Mouse (Mus musculus) heart, embryonic 14.5 days (tissue): ENCODE data around the gene Casq2. TPM values are rescaled to one million over a fixed set of nuclear protein-coding genes. Genes with fewer than 3 reads are reported as not detected.

Experiments
- ATAC-seq: fragments of 200-750 bp; cut with Nextera tagmentation; 2 replicates; pipeline ENCODE4 v1.8.0; 2017; ENCODE audit warnings: low read depth, moderate TSS enrichment; ENCODE audit not compliant: insufficient number of reproducible peaks, insufficient read depth, low FRiP score
- H3K27ac ChIP-seq, 2 experiments: fragments of 200-500 bp in 1 of 2; fragments of 300-500 bp in 1 of 2; sonication (generic) in 1 of 2; replicated peaks in 1 of 2; 2 replicates each; pipeline ENCODE4 v1.5.1; 2012 to 2014; ENCODE audit warnings: low read depth in 2 of 2, low read length in 2 of 2, control low read depth in 1 of 2, mild to moderate bottlenecking in 1 of 2, mixed read lengths in 1 of 2; ENCODE audit not compliant: control insufficient read depth in 1 of 2, insufficient read depth in 1 of 2
- H3K27me3 ChIP-seq: fragments of 300-500 bp; sonication (generic); 2 replicates; pipeline ENCODE4 v1.6.1; 2014; ENCODE audit warnings: mild to moderate bottlenecking, low read length, control low read depth; ENCODE audit not compliant: control insufficient read depth, insufficient read depth
- H3K36me3 ChIP-seq: fragments of 300-500 bp; sonication (generic); 2 replicates; pipeline ENCODE4 v1.6.1; 2014; ENCODE audit warnings: mild to moderate bottlenecking, control low read depth, low read length, mixed read lengths; ENCODE audit not compliant: control insufficient read depth, insufficient read depth
- H3K4me1 ChIP-seq, 2 experiments: fragments of 200-500 bp in 1 of 2; fragments of 300-500 bp in 1 of 2; sonication (generic) in 1 of 2; 2 replicates each; pipeline ENCODE4 v1.6.1; 2012 to 2014; ENCODE audit warnings: low read length in 2 of 2, control low read depth in 1 of 2, mixed read lengths in 1 of 2; ENCODE audit not compliant: control insufficient read depth in 2 of 2, insufficient read depth in 2 of 2
- H3K4me2 ChIP-seq: fragments of 300-500 bp; sonication (generic); 2 replicates; pipeline ENCODE4 v1.6.1; 2014; ENCODE audit warnings: mild to moderate bottlenecking, low read length
- H3K4me3 ChIP-seq, 2 experiments: fragments of 200-500 bp in 1 of 2; fragments of 300-500 bp in 1 of 2; sonication (generic) in 1 of 2; 2 replicates each; pipeline ENCODE4 v1.5.1; 2012 to 2014; ENCODE audit warnings: low read length in 2 of 2, mild to moderate bottlenecking in 2 of 2, control low read depth in 1 of 2, low read depth in 1 of 2, moderate library complexity in 1 of 2; ENCODE audit not compliant: control insufficient read depth in 1 of 2, insufficient read depth in 1 of 2
- H3K9ac ChIP-seq: fragments of 300-500 bp; sonication (generic); 2 replicates; pipeline ENCODE4 v1.6.1; 2014; ENCODE audit warnings: mild to moderate bottlenecking, low read length
- H3K9me3 ChIP-seq: fragments of 300-500 bp; sonication (generic); 2 replicates; pipeline ENCODE4 v1.6.1; 2016; ENCODE audit warnings: low read length, control low read depth; ENCODE audit not compliant: control insufficient read depth
- WGBS: fragments of 180-500 bp; shearing (Covaris S2); extraction: QIAGEN DNeasy Blood & Tissue Kit; methylation state at CpG from one replicate; pipeline ENCODE4 v1.1.7; 2014; 5-methylcytosine and 5-hydroxymethylcytosine counted together
- polyA plus RNA-seq: library from polyadenylated mRNA; unstranded; fragments of >200 nt; fragmentation: Nextera tagmentation; extraction: Ambion mirVana; gene quantifications from 2 replicates; pipeline ENCODE4 v1.2.1, GENCODE M21; 2014

The Casq2 gene
- polyA plus RNA-seq, 1 experiment from 2014 or later, result 433 TPM

DNA sequence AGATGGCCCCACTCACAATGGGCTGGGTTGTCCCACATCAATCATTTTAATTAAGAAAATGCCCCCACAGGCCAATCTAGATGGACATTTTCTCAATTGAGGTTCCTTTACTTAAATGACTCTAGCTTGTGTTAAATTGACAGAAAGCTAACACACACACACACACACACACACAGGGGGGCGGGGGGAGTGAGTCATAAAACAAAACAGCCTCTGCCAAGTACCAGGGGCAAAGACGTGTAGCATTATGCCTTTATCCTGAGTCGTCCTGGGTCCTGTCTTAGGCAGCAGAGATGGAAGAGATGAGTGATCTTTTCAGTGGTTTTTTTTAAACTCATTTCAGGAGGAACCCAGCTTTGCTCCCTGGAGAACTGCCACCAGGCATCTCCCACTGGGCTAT lies 34.2 kb upstream of the Casq2 start:
- Histone ChIP-seq H3K4me1 (no peaks in the 10 kb centered on the region; a peak in 1 of 4 replicates), H3K4me3 (no peak overlapping the region), H3K9ac (no peak overlapping the region), H3K4me2 (no peak overlapping the region), H3K27me3 (no peaks in the 10 kb centered on the region), H3K27ac (no peak overlapping the region), H3K36me3 (no peaks in the 10 kb centered on the region), H3K9me3 (no peaks in the 10 kb centered on the region)
- no peak for ATAC-seq
- 42% methylated on average over 3 of the region's 3 CpGs for WGBS

- no peak overlapping the region for H3K4me3 ChIP-seq
- ATAC-seq, result no peak
- H3K9me3 ChIP-seq, result no peaks in the 10 kb centered on the region
- no peaks in the 10 kb centered on the region for H3K27me3 ChIP-seq
- peaks cover 0 to 5% of the 10 kb centered on the region in 2 experiments; a peak in 2 of 4 replicates for H3K4me1 ChIP-seq
- H3K4me2 ChIP-seq, result no peak overlapping the region
- no peak overlapping the region for H3K9ac ChIP-seq
- no peaks in the 10 kb centered on the region for H3K36me3 ChIP-seq
- H3K27ac ChIP-seq, result no peak overlapping the region
- 54% methylated on average over 8 of the region's 8 CpGs for WGBS
These were observed 32.9 kb upstream of the Casq2 start for GRCm38 (mm10) chr3:102053293-102053692.

DNA sequence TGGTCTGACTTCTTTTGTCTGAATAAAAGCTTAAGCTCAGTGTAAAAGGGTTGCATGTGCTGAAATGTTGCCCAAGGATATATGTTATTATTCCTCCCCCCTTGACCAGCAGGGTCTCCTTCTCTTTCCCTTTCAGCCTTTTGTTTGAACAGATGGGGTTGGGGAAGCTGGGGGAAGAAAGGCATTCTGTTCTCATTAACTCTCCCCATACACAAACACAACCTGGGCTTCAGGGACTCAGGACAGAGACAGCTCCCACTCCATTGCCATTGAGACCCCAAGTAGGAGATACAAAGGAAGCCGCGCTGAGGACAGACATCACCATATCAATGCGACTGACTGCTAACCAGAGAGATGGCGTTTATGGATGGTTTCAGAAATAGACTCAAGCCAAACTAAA lies 30.3 kb upstream of the Casq2 start:
- H3K36me3 ChIP-seq, result no peaks in the 10 kb centered on the region
- no peak for ATAC-seq
- H3K27ac ChIP-seq, result no peak overlapping the region
- H3K4me3 ChIP-seq, result no peak overlapping the region
- H3K9ac ChIP-seq, result no peak overlapping the region
- WGBS, result 67% methylated on average over 4 of the region's 4 CpGs
- no peak overlapping the region for H3K4me2 ChIP-seq
- H3K27me3 ChIP-seq, result no peaks in the 10 kb centered on the region
- peaks cover 0 to 11% of the 10 kb centered on the region in 2 experiments; a peak in 3 of 4 replicates for H3K4me1 ChIP-seq
- no peaks in the 10 kb centered on the region for H3K9me3 ChIP-seq

- Histone ChIP-seq H3K9ac (no peak overlapping the region), H3K4me3 (no peak overlapping the region), H3K36me3 (no peaks in the 10 kb centered on the region), H3K27ac (no peak overlapping the region), H3K9me3 (no peaks in the 10 kb centered on the region), H3K27me3 (no peaks in the 10 kb centered on the region), H3K4me2 (no peak overlapping the region), H3K4me1 (peaks cover 18 to 45% of the 10 kb centered on the region in 2 experiments)
- ATAC-seq, result no peak
- WGBS, result 66% methylated on average over 6 of the region's 6 CpGs
These were observed 26.1 kb upstream of the Casq2 start for GRCm38 (mm10) chr3:102060065-102060464.

GRCm38 (mm10) chr3:102061923-102062670 lies 24.1 kb upstream of the Casq2 start:
- Histone ChIP-seq H3K36me3 (no peaks in the 10 kb centered on the region), H3K9ac (no peak overlapping the region), H3K4me3 (no peak overlapping the region), H3K27ac (0 out of 4 replicates have a peak overlapping the region, but pooled peaks of 1 of the 2 experiments have one; percentile 3), H3K4me1 (peaks cover 21 to 46% of the 10 kb centered on the region in 2 experiments), H3K9me3 (no peaks in the 10 kb centered on the region), H3K27me3 (no peaks in the 10 kb centered on the region), H3K4me2 (peak overlapping the region; percentile 19)
- 16% methylated on average over 14 of the region's 14 CpGs for WGBS
- peak; percentile 57; the same call in 1 of the 2 replicates for ATAC-seq

DNA sequence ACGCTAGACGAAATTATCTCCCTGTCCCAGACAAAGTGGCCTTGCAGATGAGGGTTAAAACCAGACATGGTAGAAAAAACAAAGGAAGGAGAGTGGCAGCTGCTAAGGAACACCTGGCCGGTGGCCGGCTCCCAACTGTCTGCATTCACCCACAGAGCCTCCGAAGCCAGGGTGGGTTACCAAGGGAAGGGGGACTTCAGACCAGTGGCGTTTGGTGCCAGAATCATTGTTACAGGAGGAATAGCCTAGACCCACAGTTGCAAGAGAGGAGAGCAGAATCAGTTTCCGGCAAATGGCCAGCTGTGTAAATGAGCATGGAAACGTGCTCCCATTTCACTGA lies 23.6 kb upstream of the Casq2 start:
- Histone ChIP-seq H3K27ac (peak overlapping the region; percentile 3 to 33; a peak in 2 of 4 replicates), H3K4me3 (no peak overlapping the region)

GRCm38 (mm10) chr3:102063273-102064120 lies 22.7 kb upstream of the Casq2 start:
- Histone ChIP-seq H3K27me3 (no peaks in the 10 kb centered on the region), H3K27ac (0 out of 4 replicates have a peak overlapping the region, but pooled peaks of 1 of the 2 experiments have one; percentile 6), H3K4me1 (peaks cover 21 to 46% of the 10 kb centered on the region in 2 experiments), H3K36me3 (no peaks in the 10 kb centered on the region), H3K4me2 (no peak overlapping the region), H3K9ac (no peak overlapping the region; the same call in 1 of the 2 replicates), H3K4me3 (no peak overlapping the region), H3K9me3 (no peaks in the 10 kb centered on the region)
- 62% methylated on average over 10 of the region's 10 CpGs for WGBS
- no peak for ATAC-seq

More for the DNA sequence above, 23.6 kb upstream of the Casq2 start:
- Histone ChIP-seq H3K4me1 (peaks cover 21 to 43% of the 10 kb centered on the region in 2 experiments), H3K9ac (no peak overlapping the region), H3K36me3 (no peaks in the 10 kb centered on the region), H3K9me3 (no peaks in the 10 kb centered on the region), H3K4me2 (peak overlapping the region; percentile 19), H3K27me3 (no peaks in the 10 kb centered on the region)
- 28% methylated on average over 8 of the region's 8 CpGs for WGBS
- ATAC-seq, result no peak
